Mouse (Mus musculus): ENCODE measurements around the gene Ppp1r2. TPM values are rescaled to one million over a fixed set of nuclear protein-coding genes. Genes with fewer than 3 reads are reported as not detected.

The Ppp1r2 gene
- total and polyA plus RNA-seq, 3 experiments, result 33.8 to 75.4 (median 62.4) TPM

DNA sequence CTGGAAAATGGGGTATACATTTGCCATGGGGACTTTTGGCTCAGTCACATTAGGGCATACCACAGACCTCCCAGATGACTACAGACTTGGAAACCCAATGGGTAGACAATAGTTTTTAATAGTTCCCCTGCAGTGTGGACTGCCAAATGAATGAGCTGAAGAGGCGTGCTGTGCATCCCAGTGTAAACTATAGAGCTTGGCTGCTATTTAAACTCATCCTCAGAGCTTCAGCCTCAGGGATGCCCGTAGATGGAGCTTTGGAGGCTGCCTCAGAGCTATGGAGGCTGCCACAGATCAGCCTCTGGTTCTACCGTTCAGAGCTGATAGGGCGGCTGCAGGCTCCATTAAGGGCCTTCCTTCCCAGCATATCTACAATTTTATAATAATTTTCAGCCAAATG lies 40.2 kb upstream of the Ppp1r2 start:
- Histone ChIP-seq H3K4me3 (replicated peaks in 1 of 3; ENCODE audit: low read depth in 2 of 3, low read length in 2 of 3, poor library complexity in 1 of 3) (no peak overlapping the region), H3K79me2 (replicated peaks; ENCODE audit: control insufficient read depth, extremely low read depth, insufficient read depth, poor library complexity, severe bottlenecking) (no peaks in the 10 kb centered on the region), H3K27me3 (replicated peaks) (no peaks in the 10 kb centered on the region), H3K9me3 (replicated peaks; ENCODE audit: low read length) (no peaks in the 10 kb centered on the region), H3K4me2 (ENCODE audit: insufficient read depth, low read depth, poor library complexity, severe bottlenecking) (no peak overlapping the region), H3K9ac (ENCODE audit: insufficient read depth, low read depth) (no peak overlapping the region), H3K4me1 (ENCODE audit: control insufficient read depth in 1 of 2, insufficient read depth in 2 of 2) (peaks cover 0 to 8% of the 10 kb centered on the region in 2 experiments; a peak in 2 of 4 replicates), H3K36me3 (replicated peaks in 1 of 2; ENCODE audit: control insufficient read depth in 1 of 2, insufficient read depth in 1 of 2, low read length in 1 of 2) (no peaks in the 10 kb centered on the region), H3K27ac (ENCODE audit: insufficient read depth, low read depth) (no peak overlapping the region)
- dilution Hi-C loops (cut with MboI; ENCODE audit: extremely low pct_ligation_motif_present, extremely low pct_unique_long_range_greater_than_20kb, low sequenced_read_pairs) (no loop called here), in situ Hi-C loops (cut with MboI; ENCODE audit: low pct_ligation_motif_present, low pct_unique_long_range_greater_than_20kb, low sequenced_read_pairs) (no loop called here)
- TF ChIP-seq HCFC1 (IDR thresholded peaks at IDR 0.05; ENCODE audit: low read depth, low read length) (no peak), PAX5 (IDR thresholded peaks at IDR 0.05; ENCODE audit: low read length) (no peak), MXI1 (IDR thresholded peaks at IDR 0.05; ENCODE audit: low read depth, low read length) (no peak)
- DNase-seq (ENCODE audit: extremely low read depth), result no peak

DNA sequence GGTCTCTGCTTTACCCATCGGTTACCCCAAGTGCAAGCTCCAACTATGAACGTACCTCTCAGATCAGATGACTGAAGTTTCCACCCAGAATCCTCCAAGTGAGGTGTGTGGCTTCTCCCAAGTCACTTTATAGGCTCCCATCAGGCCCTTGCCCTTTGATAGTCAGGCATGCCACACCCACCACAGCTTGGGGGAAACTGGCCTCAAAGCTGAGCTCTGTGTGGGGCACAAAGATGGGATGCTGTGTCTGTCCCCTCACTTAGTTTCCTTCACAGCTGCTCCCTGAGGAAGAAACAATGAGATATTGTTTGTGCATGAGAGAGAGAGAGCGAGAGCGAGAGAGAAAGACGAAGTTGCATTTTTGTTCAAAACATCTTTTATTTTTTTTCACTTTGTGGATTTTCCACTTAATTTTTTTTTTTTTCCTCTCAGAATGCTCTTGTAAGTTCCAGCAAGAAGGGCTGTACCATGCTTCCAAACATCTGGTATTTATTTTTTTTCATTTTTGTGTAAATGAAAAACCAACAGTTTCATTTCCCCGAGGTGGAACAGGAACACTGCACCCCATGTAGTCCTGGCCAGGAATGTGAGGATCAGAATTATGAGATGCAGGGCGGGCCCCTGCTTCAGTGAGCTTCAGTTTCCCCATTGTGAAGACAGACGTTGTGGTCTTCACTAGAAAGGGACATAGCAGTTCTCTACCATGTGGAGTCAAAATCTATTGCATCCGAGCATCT lies 39.6 kb upstream of the Ppp1r2 start, which contains the start of gene Apod:
Gene Apod (minus strand): TSS at position 312 of the 737 bp plus-strand sequence.
- dilution Hi-C loops (cut with MboI; ENCODE audit: extremely low pct_ligation_motif_present, extremely low pct_unique_long_range_greater_than_20kb, low sequenced_read_pairs), result no loop called here
- Histone ChIP-seq H3K9ac (ENCODE audit: insufficient read depth, low read depth) (no peak within 1 kb of the TSS), H3K9me3 (replicated peaks; ENCODE audit: low read length) (no peaks in the 10 kb centered on the region), H3K27me3 (replicated peaks) (no peaks in the 10 kb centered on the region), H3K27ac (ENCODE audit: insufficient read depth, low read depth) (no peak within 1 kb of the TSS), H3K4me3 (replicated peaks in 1 of 3; ENCODE audit: low read depth in 2 of 3, low read length in 2 of 3, poor library complexity in 1 of 3) (no peak within 1 kb of the TSS), H3K4me1 (ENCODE audit: control insufficient read depth in 1 of 2, insufficient read depth in 2 of 2) (peaks cover 0 to 8% of the 10 kb centered on the region in 2 experiments; a peak in 2 of 4 replicates), H3K36me3 (replicated peaks in 1 of 2; ENCODE audit: control insufficient read depth in 1 of 2, insufficient read depth in 1 of 2, low read length in 1 of 2) (no peaks in the 10 kb centered on the region), H3K4me2 (ENCODE audit: insufficient read depth, low read depth, poor library complexity, severe bottlenecking) (no peak within 1 kb of the TSS), H3K79me2 (replicated peaks; ENCODE audit: control insufficient read depth, extremely low read depth, insufficient read depth, poor library complexity, severe bottlenecking) (no peaks in the 10 kb centered on the region)
- in situ Hi-C loops (cut with MboI; ENCODE audit: low pct_ligation_motif_present, low pct_unique_long_range_greater_than_20kb, low sequenced_read_pairs), result no loop called here
- TF ChIP-seq ZNF384 (IDR thresholded peaks at IDR 0.05; ENCODE audit: low read depth, low read length) (peak; percentile 17; the same call in 1 of the 2 replicates), GABPA (IDR thresholded peaks at IDR 0.05; ENCODE audit: insufficient replicate concordance, low read depth, low read length) (no peak)
- DNase-seq (ENCODE audit: extremely low read depth), result no peak

DNA sequence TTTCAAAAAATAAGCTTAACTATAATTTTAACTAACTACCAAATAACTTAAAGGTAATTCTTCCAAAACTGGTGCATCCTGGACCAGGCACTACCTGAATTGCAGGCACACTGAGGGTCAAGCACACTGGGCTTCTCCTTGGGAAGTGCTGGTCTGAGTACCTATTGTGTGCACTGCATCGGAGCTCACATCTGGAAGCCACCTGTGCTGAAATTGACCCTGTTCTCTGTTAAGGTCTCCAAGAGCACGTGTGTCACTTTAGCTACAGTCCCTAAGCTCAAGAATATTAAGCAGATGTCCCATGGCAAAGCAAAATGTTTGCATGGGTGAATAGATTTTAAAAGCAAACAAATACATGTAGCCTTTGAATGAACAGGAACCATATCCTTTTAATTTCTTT lies 38.5 kb upstream of the Ppp1r2 start:
- Histone ChIP-seq H3K9me3 (replicated peaks; ENCODE audit: low read length) (no peaks in the 10 kb centered on the region), H3K79me2 (replicated peaks; ENCODE audit: control insufficient read depth, extremely low read depth, insufficient read depth, poor library complexity, severe bottlenecking) (no peaks in the 10 kb centered on the region), H3K36me3 (replicated peaks in 1 of 2; ENCODE audit: control insufficient read depth in 1 of 2, insufficient read depth in 1 of 2, low read length in 1 of 2) (no peaks in the 10 kb centered on the region), H3K4me2 (ENCODE audit: insufficient read depth, low read depth, poor library complexity, severe bottlenecking) (no peak overlapping the region), H3K27me3 (replicated peaks) (no peaks in the 10 kb centered on the region), H3K9ac (ENCODE audit: insufficient read depth, low read depth) (no peak overlapping the region), H3K4me3 (replicated peaks in 1 of 3; ENCODE audit: low read depth in 2 of 3, low read length in 2 of 3, poor library complexity in 1 of 3) (no peak overlapping the region), H3K27ac (ENCODE audit: insufficient read depth, low read depth) (no peak overlapping the region), H3K4me1 (ENCODE audit: control insufficient read depth in 1 of 2, insufficient read depth in 2 of 2) (peaks cover 0 to 8% of the 10 kb centered on the region in 2 experiments; a peak in 2 of 4 replicates)
- in situ Hi-C loops (cut with MboI; ENCODE audit: low pct_ligation_motif_present, low pct_unique_long_range_greater_than_20kb, low sequenced_read_pairs) (no loop called here), dilution Hi-C loops (cut with MboI; ENCODE audit: extremely low pct_ligation_motif_present, extremely low pct_unique_long_range_greater_than_20kb, low sequenced_read_pairs) (no loop called here)
- no peak for DNase-seq (ENCODE audit: extremely low read depth)
- TF ChIP-seq TCF12 (IDR thresholded peaks at IDR 0.05; ENCODE audit: low read depth, low read length) (no peak), SIN3A (IDR thresholded peaks at IDR 0.05; ENCODE audit: low read length) (no peak), CTCF (conservative IDR thresholded peaks at IDR 0.05 in 1 of 2, IDR thresholded peaks at IDR 0.05 in 1 of 2; ENCODE audit: low read depth in 2 of 2, low read length in 2 of 2) (no peak), USF1 (IDR thresholded peaks at IDR 0.05; ENCODE audit: low read depth, low read length) (no peak), RCOR1 (conservative IDR thresholded peaks at IDR 0.05; ENCODE audit: low read depth, low read length) (no peak), MEF2A (IDR thresholded peaks at IDR 0.05; ENCODE audit: borderline replicate concordance, low read depth, low read length) (no peak), HCFC1 (IDR thresholded peaks at IDR 0.05; ENCODE audit: low read depth, low read length) (no peak), ZNF384 (IDR thresholded peaks at IDR 0.05; ENCODE audit: low read depth, low read length) (no peak), ELF1 (IDR thresholded peaks at IDR 0.05; ENCODE audit: low read depth, low read length) (no peak), MAZ (IDR thresholded peaks at IDR 0.05; ENCODE audit: low read depth, low read length) (no peak), MAFK (IDR thresholded peaks at IDR 0.05; ENCODE audit: insufficient replicate concordance, low read length) (no peak), POLR2AphosphoS2 (IDR thresholded peaks at IDR 0.05; ENCODE audit: low read depth, low read length) (no peak), UBTF (IDR thresholded peaks at IDR 0.05; ENCODE audit: low read depth, low read length) (no peak), JUN (IDR thresholded peaks at IDR 0.05; ENCODE audit: insufficient read depth, low read depth, low read length) (no peak), GABPA (IDR thresholded peaks at IDR 0.05; ENCODE audit: insufficient replicate concordance, low read depth, low read length) (no peak), NELFE (IDR thresholded peaks at IDR 0.05; ENCODE audit: low read depth, low read length) (no peak), SMC3 (IDR thresholded peaks at IDR 0.05; ENCODE audit: low read depth, low read length) (no peak), IRF4 (IDR thresholded peaks at IDR 0.05; ENCODE audit: low read depth, low read length) (no peak)

All from CH12.LX (cell line).